Mouse (Mus musculus) heart, adult 9 months (tissue): ENCODE measurements around the gene Carnmt1.
A peak's percentile ranks its signal among the peaks of the same experiment; 100 is the strongest.

Experiments used
- DNase-seq, 2 experiments: peaks; one replicate each; pipeline ENCODE4 v3.0.0; 2022; ENCODE audit warnings: low spot score in 2 of 2

Gene Carnmt1

DNA sequence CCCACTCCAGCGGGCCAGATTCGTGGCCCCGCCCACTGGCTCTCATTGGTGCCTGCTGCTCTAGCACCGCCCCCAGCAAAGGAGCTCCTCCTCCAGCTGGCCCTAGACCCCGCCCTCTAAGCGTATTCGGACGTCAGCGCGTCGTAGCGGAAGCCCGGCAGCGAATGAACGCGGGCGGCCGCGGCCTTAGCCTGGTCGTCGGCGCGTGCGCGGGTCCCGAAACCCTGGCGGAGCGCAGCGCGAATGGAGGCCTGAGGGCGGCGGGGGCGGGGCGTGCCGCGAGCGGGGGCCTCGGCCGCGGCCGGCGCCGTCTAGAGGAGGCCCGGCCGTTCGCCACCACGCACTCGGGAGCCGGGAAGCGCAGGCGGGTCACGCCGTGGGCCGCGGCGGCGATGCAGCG lies at the start of gene Carnmt1:
Gene Carnmt1, plus strand, starts transcription at position 157 of the 400 bp plus-strand sequence.
- DNase-seq: peak; percentile 98 to 99

DNA sequence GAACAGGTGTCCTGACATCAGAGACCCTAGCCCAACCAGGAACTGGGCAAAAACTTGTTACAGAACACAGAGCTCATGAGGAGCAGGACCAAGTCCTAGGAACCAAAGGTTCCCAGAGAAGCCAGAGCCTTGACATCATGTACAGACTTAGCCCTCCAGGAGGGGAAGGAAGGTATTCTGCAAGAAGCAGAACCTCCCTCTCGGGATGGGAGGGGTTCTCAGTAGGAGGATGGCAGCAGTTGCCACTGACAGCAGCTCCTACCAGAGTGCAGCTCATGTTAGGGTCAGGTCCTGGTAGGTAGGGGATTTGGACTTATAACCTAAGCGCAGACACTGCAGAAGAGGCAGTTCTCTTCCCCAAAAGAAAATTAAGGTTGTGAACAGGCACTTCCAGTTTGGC lies 46.7 kb upstream of the Carnmt1 start:
- no peak for DNase-seq

DNA sequence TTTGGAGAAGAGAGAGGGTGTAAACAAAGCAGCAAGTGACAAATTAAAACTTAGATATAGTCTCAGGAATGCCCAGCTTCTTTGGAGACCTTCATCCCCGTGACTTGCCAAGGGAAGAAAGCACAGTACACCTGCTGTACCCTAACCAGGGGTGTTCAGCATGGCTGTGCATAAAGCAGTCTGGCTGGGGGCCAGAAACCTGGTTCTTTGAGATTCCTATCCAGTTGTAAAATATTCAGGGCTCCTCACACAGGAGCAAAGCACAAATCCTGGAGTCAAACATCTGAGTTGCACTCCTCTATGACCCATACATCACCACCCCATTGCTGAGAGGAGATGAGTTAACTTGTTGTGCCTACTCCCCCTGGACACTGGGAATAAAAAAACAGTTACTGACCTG lies 41.0 kb upstream of the Carnmt1 start:
- no peak for DNase-seq

DNA sequence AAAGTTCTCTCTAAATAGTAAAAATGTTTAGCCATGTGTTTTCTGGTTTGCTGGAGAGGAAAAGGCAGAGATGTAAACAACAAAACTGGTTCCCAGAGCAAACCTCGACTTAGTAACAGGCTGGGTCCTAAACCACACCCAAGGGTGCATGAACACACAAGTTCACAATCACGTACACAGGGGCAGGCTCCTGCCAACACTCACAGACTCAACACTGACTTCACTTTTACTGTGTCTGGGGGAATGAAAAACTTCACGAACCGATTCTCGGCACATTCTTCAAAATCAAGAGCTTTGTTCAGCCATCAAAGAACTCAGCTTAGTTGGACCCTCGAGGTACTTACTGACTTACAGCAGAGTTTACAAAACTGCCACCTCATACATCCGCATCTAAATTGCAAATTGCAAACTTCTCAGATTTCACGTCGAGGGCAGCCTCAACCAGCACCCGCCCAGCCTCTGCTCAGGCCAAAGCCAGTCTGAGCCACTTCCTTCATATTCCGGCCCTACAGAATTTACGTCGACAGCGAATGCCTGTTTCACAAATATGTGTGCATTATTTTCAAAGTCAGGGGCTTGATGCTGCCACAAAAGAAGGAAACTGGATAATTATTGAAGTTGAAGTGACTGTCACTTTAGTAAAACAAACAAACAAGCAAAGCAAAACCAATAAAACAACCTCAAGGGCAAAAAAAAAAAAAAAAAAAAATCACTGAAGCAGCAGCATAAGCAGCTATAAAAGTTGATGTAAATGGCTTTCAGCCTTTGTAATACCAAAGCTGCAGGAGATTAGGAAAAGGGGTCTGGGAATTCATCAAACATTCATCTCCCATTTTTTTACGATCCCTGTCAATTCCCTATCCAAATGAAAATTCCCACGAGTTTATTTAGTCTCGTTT lies 40.1 kb upstream of the Carnmt1 start:
- DNase-seq: peak; percentile 26 to 28

DNA sequence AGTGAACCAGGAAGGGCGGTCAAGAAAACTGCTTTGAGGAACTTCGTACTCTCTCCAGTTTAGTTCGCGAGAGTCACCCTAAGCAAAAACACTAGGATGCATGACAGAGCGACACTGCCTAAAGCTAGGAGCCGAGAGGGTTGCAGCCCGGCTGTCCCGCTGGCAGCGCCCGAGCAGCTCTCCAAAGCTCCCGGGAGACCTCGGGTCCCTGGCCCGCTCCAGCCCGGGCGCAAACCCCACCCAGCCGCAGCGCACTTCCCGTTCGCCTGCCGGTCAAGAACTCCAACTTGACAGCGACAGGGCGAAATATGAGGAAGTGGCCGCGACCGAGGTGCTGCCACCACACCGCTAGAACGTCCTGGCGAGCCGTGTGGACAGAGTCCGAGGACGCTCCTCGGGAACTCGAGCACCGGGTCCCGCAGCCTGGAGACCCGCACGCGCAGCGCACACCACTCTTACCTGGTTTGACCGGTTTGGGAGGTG lies 39.4 kb upstream of the Carnmt1 start:
- peak; percentile 71 to 77 for DNase-seq

DNA sequence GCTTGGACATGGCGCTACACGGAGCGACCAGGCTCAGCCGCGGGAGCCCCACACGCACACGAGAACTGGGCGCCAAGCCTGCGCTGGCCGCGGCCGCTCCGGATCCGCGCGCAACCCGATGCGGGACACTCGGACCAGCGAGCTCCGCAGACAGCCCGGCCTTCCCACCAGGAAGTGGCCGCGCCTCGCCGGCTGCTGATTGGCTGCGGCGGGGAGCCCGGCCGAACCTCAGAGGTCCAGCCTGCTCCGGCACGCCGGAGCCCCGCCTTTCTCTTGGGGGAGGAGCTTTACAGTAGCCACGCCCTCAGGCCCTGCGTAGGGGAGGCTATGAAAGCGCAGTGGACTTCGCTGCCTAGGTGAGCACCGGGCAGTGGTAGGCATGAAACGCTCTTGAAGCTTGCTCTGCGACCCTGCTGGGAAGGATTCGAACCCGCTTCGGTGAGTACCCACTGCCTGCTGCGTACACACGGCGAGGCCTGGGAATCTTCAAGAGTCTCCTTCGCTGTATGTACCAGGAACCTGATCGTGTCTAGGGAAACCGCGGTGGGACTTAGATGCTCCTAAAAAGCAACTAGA lies 38.8 kb upstream of the Carnmt1 start, which contains the start of the genes Ostf1 and Nmrk1:
Gene Ostf1, minus strand, starts transcription at position 180 of the 576 bp plus-strand sequence.
Gene Nmrk1, plus strand, starts transcription at position 307 of the 576 bp plus-strand sequence.
- DNase-seq: peak; percentile 96 to 97

DNA sequence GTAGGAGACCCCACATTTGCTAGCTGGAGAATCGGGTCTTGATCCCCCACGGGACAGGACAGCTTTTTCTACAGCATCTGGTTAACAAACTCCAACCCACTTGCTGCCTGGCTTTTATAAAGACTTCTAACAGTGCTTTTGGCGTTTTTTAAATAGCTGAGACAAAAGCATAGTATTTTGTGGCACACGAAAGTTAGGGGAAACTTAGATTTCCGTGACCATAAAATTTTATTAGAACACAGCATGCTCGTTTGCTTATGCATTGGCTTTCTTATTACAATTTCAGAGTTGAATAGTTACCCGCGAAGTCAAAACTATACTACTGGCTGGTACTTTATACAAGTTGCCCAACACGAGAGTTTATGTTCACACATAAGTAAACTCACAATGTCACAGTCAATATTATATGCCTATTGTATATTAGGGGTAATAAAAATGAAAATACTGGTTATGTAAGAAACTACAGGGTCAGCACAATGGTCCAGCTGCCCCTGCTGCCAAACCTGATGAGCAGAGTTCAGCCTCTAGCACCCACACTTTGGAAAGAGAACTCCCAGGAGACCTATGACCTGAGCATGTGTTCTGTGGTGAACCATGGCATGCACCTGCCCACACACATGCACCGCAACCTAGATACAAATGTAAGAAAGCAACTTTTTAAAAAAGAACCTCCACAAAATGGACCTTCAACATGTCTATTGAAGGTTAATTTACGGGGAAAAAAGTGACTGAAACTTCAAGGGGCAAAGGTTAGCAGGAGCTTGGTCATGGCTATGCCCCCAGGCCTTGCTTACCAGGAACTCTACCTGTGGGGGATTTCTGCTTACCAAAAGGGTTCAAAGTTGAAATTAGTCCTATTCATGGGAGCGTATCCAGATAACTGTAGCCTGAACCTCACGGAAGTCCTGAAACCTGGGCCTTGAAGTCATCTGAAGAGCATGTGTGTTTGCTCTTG lies 38.1 kb upstream of the Carnmt1 start:
- no peak for DNase-seq

DNA sequence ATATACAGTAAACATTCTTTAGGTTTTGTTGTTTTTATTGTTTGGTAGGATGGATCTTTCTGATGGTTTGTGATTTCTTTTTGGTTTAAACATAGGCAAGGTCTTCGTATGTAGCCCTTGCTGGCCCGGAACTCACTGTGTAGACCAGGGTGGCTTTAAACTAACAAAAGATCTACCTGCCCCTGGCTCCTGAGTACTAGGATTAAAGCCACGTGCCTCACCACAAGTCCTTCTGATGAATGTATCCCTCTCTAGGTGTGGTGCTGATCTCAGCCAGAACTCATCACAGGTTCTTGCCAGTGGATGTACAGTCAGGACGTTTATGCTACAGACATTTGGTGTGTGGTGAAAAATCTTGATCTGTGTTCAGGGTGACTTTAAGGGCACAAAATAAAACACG lies 32.6 kb upstream of the Carnmt1 start:
- DNase-seq: no peak

DNA sequence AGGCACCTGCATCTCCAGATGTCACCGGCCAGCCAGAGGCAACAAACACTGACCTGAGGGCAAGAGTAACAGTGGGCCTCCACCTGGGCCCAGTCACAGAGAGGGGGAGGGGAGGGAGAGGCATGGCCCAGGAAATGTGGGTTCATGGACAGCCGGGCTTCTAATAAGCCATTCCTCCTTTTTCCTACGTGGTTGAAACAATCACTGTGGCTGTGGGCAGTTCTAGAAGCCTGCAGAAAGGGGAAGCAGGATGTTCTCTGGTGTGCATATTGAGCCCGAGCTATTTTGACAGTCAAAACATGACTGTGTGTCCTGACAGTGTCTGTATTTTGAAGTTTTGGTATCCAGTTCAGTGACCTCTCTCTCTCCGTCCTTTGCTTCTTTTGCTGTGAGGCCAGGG lies 31.6 kb upstream of the Carnmt1 start:
- no peak for DNase-seq

DNA sequence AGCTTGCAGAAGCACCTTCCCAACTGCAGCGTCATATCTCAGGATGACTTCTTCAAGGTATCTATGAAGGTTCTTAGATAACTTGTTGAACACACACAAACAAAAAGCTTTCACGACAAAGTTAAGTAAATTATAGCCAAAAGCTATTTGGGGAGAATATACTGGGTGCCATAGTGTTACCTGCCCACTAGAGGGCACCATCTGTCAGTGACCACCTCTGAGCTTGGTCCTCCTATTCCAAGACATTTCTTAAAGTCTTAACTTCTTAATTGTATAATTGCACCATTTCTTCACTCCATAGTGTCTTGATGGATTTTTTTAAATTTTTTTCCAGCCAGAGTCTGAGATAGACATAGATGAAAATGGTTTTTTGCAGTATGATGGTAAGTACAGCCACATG lies 31.0 kb upstream of the Carnmt1 start:
- no peak for DNase-seq

DNA sequence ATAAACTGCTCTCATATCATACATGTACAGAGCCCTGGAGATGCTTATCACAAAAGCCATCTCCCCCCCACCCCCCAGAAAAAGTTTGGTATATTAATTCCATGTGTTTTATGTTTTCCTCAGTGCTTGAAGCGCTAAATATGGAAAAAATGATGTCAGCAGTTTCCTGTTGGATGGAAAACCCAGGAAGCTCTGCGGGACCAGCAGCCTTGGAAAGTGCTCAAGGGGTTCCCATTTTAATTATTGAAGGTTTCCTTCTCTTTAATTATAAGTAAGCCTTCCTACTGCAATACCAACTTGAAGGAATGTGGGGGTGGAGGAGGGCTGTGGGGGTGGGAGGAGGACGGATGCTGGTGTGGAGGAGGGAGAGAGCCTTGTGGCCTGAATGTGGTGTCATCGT lies 29.6 kb upstream of the Carnmt1 start:
- DNase-seq: no peak

DNA sequence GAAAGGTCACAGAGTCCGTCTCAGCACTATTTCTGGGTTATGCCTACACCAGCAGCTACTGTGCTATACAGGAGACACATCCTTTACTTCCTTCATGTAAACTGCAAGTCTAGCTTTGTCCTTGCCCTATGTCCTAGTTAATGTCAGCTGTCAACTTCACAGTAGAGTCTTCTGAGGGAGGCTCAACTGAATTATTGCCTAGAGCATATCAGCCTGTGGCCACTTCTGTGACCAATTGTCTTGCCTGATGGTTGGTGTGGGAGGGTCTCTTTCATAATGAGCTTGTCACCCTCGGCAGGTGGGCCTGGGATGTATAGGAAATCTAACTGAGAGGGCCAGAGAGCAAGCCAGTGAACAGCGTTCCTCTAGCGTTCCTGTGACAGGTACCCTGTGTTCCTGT lies 27.2 kb upstream of the Carnmt1 start:
- DNase-seq: no peak

DNA sequence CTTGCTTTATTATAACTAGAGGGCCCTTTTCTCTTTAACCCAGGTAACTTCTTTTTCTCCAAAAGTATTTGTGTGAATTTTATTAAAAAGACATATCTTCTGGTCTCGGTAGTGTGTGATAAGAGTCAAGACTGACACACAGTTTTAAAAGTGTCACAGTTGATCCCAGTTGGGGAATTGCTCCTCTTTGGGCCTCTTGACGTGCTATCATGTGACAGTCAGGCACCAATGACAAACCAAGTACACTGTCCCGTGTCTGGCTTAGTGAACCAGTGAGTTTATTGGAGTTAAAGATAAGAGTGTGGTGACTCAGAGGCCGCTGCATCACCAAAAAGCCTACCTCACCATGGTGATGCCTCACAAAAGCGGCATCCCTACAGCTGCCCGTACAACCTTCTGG lies 26.5 kb upstream of the Carnmt1 start:
- DNase-seq: no peak

DNA sequence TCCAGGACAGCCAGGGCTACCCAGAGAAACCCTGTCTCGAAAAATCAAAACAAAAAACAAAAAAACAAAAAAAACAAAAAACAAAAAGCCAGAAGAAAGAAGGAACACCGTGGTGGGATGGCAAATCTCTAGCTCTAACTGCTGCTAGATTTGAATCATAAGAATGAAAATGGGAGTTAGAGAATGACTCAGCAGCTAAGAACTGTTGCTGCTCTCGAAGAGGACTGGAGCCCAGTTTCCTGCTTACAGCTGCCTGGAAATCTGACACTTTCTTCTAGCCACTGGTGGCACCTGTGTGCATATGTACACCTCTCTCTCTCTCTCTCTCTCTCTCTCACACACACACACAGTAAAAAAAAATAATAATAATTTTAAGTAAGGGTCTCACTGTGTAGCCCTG lies 24.2 kb upstream of the Carnmt1 start:
- no peak for DNase-seq

DNA sequence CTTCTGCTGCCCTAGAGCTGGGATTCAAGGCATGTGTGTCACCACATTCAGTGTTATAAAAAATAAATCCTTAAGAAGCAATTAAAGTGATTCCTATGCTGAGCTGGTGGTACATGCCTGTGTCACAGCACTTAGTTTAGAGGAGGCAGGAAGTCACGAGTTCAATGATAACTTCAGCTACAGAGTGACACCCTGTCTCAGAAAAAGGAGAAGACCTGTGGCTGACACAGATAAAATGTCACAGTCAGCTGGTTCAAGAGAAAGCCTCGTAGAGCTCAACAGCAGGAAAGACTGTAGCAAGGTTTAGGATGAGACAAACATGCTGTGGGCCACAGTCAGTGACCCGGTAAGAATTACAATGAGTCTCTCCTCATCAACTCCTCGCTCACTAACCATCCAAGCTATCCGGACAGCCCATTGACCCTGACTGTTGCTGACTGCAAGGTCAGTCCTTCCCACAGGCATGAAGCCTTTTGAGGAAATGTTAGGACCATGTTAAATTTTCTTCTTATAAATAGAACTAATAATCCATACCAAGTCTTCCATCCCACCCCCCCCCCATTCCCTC lies 23.6 kb upstream of the Carnmt1 start:
- no peak for DNase-seq

DNA sequence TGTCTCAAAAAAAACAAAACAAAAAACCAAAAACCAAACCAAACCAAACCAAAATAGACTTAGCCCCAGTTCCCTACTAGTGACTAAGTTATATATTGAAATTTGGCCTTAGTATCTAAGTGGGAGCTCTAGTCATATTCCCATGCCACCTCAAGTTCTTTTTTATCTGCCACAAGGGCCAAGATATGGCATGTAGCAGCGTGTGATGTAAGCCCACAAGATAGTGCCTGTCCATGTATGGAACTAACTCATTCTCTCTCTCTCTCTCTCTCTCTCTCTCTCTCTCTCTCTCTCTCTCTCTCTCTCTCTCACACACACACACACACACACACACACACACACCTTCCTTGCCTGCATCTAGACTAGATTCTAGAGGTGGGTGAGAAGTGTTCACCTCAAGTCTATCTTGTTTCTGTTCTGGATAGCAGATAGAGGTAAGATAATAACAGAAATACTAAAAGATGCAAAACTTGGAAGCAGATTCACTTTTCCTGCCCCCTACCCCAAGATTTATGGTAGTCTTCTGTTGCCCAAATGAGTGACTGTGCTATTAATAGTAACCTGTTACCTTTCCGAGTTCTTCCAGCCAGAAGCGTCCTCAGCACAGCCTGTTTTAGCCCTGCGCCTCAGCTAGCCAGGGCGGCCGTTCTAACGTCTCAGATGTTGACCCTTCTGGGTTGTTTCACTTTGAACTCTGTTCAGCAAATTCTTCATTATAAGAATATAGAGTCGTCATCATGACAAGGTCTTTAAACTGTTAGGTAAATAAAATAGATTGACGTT lies 22.6 kb upstream of the Carnmt1 start:
- DNase-seq: no peak

DNA sequence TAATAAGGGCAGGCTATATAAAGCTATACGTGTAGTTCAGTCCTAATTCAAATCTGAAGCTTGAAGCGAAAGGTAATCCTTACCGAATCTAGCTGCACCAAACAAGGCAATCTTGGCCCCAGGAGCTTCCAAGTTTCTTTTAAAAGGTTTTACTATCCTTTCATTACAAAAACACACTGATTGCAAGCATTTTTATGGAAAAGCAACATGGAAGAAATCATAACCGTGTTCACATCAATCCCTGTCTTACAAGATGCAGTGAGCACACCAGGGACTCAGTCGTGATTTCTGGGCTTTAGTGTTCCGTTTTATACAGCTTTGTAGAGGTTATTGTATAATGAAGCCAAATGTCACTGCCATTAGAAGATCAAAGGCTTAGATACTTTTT lies 22.0 kb upstream of the Carnmt1 start:
- DNase-seq: no peak

DNA sequence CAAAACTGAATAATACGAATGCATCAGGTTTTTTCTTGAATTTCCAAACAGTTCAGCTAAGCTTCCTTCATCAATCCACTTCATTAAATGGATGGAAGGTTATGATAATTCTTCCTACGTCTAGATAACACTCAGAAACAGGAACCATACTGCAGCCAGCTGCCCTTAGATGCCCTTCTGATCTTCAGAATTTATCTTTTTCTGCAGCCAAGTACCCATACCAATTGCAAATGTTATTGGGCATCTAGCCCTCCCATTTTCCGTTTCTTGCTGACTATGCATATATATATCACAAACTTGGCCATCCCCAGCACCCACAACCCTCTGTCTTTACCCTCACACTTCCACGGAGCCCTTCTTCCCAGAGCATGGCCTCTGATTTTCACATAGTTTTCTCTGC lies 20.6 kb upstream of the Carnmt1 start:
- no peak for DNase-seq

DNA sequence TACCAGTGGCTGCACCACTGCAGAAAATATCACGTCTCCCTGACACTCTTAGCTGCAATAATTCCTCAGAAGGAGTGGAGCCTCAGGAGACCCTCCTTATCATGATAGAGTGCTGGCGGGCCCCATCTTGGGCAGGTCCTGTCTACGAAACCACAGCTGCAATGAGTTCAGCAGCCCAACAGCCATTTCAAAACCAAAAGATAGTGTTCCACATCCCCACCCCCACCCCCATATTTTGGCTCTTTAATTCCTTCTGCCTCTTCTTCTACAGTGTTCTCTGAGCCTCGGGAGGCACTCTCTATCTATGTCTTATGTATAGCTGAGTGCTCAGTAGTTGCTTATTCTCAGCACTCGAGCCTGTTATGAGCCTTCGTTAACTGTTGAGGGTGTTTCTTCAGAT lies 20.1 kb upstream of the Carnmt1 start:
- DNase-seq: no peak

DNA sequence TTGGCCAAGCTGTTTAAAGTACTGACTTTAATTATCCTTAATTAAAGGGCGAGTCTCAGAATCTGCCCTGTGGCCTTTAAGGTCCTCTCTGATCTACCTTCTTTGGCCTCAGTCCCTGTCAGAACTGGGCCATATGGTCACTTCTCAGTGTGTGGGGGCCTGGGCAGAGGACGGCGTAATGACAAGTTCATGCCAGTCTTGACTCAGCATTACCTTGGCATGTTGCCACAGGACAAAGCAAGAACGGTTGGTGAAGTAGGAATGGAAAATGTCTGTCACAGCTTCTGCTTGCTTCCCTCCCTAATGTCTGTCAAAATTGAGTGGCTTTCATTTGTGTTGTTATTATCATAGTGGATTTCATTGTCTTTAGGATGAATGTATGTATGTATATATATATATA lies 18.0 kb upstream of the Carnmt1 start:
- DNase-seq: no peak

DNA sequence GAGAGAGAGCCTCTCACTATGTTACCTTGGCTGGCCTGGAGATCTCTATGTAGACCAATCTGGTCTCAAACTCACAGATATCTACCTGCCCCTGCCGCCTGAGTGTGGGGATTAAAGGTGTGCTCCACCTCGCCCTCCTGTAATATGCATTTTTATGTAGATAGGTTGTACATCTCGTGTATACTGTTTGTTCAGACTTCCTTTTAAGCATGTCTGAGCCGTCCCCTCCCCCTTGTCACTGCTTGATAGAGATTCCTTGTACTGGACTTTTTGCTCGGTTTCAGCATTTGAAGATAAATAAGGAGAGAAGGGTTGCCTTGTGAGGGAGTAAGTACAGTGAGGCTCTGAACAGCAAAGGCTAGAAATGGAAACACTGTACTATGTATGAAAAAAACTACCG lies 17.5 kb upstream of the Carnmt1 start:
- no peak for DNase-seq
